Mouse (Mus musculus) heart, postnatal 0 days (tissue): ENCODE measurements at regions not wholly inside any gene's neighbourhood (a gene's known extent, or its start where the extent isn't known, plus 50 kb on each side); places are given as distances from the start of the nearest gene placed in this dataset.

ENCODE experiments used
- CTCF ChIP-seq: IDR thresholded peaks from 2 replicates; pipeline ENCODE4 v1.5.1; 2016; ENCODE audit warnings: antibody characterized with exemption, control low read depth, low read depth
- EP300 ChIP-seq: IDR thresholded peaks from 2 replicates; pipeline ENCODE4 v1.6.1; 2016; ENCODE audit warnings: antibody characterized with exemption, low read depth

DNA sequence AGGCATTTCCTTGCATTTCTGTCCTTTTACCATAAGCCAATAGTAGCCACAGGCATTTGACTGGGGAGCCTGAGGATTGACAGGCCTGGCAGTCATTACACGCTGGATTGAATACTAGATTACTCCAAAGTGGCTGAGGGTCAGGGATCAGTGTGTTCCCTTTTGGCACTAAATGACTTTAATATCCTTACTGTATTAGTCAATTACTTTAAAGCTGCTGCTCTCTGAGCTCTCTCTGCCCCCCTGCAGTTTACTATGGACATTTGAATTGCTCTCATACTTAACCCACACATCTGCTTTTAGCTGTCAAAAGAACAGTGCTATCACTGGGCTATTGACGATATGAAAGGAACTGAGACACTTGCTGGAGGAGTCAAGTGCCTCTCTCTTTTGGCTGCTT is 262.1 kb downstream of the Tfec start:
- TF ChIP-seq CTCF (no peak), EP300 (no peak)
